ENCODE assay signal across 24 mouse cellular contexts in the genomic region with DNA sequence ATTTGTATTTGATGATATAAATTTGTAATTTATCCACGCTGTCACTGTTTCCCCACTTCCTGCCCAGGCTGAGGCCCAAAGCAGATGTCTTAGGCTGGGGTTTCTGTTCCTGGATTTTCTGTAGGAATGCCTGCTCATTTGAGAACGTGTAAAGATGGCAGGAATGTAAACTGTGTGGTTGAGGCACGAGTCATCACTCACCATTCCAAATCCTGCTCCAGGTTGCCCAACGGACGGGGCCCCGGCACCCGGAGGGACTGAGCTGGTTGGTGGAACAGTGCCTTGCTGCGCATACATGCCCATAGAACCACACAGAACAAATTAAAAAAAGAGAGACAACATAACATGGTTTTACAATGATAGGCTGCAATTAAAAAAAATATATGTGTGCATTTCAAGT. TPM values are rescaled to one million over a fixed set of nuclear protein-coding genes. Genes with fewer than 3 reads are reported as not detected.
DNase-seq lines count a peak whose midpoint lies in the region; ATAC-seq and TF ChIP-seq lines count a peak whose summit lies in the region.
"Had no signal": no experiment of that assay in that cellular context is flagged by ENCODE, and none has a peak within 500 bp of the region (broad histone marks: within the 10 kb centered on the region; RNA-seq: fewer than 3 reads in every experiment).

No protein-coding gene starts in this region.

- no peaks in the 10 kb centered on the region for H3K36me3 ChIP-seq in intestine, embryonic 14.5 days (ENCODE audit: control insufficient read depth, insufficient read depth, low read length)
- H3K36me3 ChIP-seq in intestine, embryonic 16.5 days (ENCODE audit: control insufficient read depth, insufficient read depth, low read length): no peaks in the 10 kb centered on the region
- H3K36me3 ChIP-seq in midbrain, embryonic 11.5 days (ENCODE audit: control insufficient read depth, insufficient read depth, low read length): no peaks in the 10 kb centered on the region
- H3K36me3 ChIP-seq in midbrain, embryonic 13.5 days: peaks cover 64% of the 10 kb centered on the region
- H3K36me3 ChIP-seq: embryonic facial prominence, embryonic 13.5 days; embryonic facial prominence, embryonic 15.5 days; forebrain, embryonic 10.5 days had no signal

- H3K9me3 ChIP-seq in intestine, embryonic 14.5 days (ENCODE audit: control insufficient read depth, low read length): no peaks in the 10 kb centered on the region
- H3K9me3 ChIP-seq in intestine, embryonic 16.5 days (ENCODE audit: control insufficient read depth, low read length): no peaks in the 10 kb centered on the region
- no peaks in the 10 kb centered on the region for H3K9me3 ChIP-seq in midbrain, embryonic 11.5 days (ENCODE audit: control insufficient read depth, low read length)
- H3K9me3 ChIP-seq in midbrain, embryonic 13.5 days: no peaks in the 10 kb centered on the region
- H3K9me3 ChIP-seq: embryonic facial prominence, embryonic 13.5 days; embryonic facial prominence, embryonic 15.5 days; forebrain, embryonic 10.5 days; forebrain, embryonic 12.5 days had no signal

- ATAC-seq in intestine, embryonic 14.5 days (replicated peaks; ENCODE audit: low FRiP score, low TSS enrichment, low read depth): no peak
- no peak for ATAC-seq in intestine, embryonic 16.5 days
- ATAC-seq in midbrain, embryonic 11.5 days (ENCODE audit: low FRiP score): no peak
- ATAC-seq in midbrain, embryonic 13.5 days: no peak
- peak; percentile 80 for ATAC-seq in Patski
- ATAC-seq: forebrain, embryonic 14.5 days; forebrain, embryonic 16.5 days had no signal

- no peak overlapping the region for H3K4me2 ChIP-seq in intestine, embryonic 14.5 days (ENCODE audit: low read length)
- H3K4me2 ChIP-seq in intestine, embryonic 16.5 days (ENCODE audit: low read depth, low read length): no peak overlapping the region
- H3K4me2 ChIP-seq in midbrain, embryonic 11.5 days: no peak overlapping the region
- no peak overlapping the region for H3K4me2 ChIP-seq in midbrain, embryonic 13.5 days (replicated peaks)
- H3K4me2 ChIP-seq: embryonic facial prominence, embryonic 13.5 days; embryonic facial prominence, embryonic 15.5 days; forebrain, embryonic 12.5 days had no signal

- no peaks in the 10 kb centered on the region for H3K4me1 ChIP-seq in intestine, embryonic 14.5 days (replicated peaks; ENCODE audit: control insufficient read depth, insufficient read depth, low read length)
- H3K4me1 ChIP-seq in intestine, embryonic 16.5 days (ENCODE audit: control insufficient read depth, insufficient read depth, low read length): no peaks in the 10 kb centered on the region; the same call in 1 of the 2 replicates
- no peaks in the 10 kb centered on the region for H3K4me1 ChIP-seq in midbrain, embryonic 11.5 days (ENCODE audit: control insufficient read depth, insufficient read depth, low read length)
- no peaks in the 10 kb centered on the region for H3K4me1 ChIP-seq in midbrain, embryonic 13.5 days (replicated peaks)
- H3K4me1 ChIP-seq: embryonic facial prominence, embryonic 13.5 days; embryonic facial prominence, embryonic 15.5 days; forebrain, embryonic 10.5 days; forebrain, embryonic 12.5 days had no signal

- no peak overlapping the region for H3K4me3 ChIP-seq in intestine, embryonic 14.5 days (ENCODE audit: low read depth, low read length)
- no peak overlapping the region for H3K4me3 ChIP-seq in intestine, embryonic 16.5 days (ENCODE audit: low read length)
- H3K4me3 ChIP-seq in midbrain, embryonic 11.5 days (ENCODE audit: low read depth, low read length): no peak overlapping the region
- H3K4me3 ChIP-seq in midbrain, embryonic 13.5 days (replicated peaks): no peak overlapping the region
- H3K4me3 ChIP-seq: embryonic facial prominence, embryonic 13.5 days; embryonic facial prominence, embryonic 15.5 days; erythroblast, embryonic 14.5 days; forebrain, embryonic 10.5 days; forebrain, embryonic 12.5 days had no signal

- 62% methylated on average over 8 of the region's 8 CpGs for WGBS in intestine, embryonic 14.5 days
- 60% methylated on average over 8 of the region's 8 CpGs for WGBS in intestine, embryonic 16.5 days
- 88% methylated on average over 8 of the region's 8 CpGs for WGBS in midbrain, embryonic 11.5 days
- 88% methylated on average over 8 of the region's 8 CpGs for WGBS in midbrain, embryonic 13.5 days

- in situ Hi-C loops in Patski (cut with MboI; ENCODE audit: low pct_unique_long_range_greater_than_20kb): no loop called here

- H3K27me3 ChIP-seq in intestine, embryonic 14.5 days (replicated peaks; ENCODE audit: control insufficient read depth, insufficient read depth, low read length): no peaks in the 10 kb centered on the region
- no peaks in the 10 kb centered on the region for H3K27me3 ChIP-seq in intestine, embryonic 16.5 days (replicated peaks; ENCODE audit: control insufficient read depth, insufficient read depth, low read length)
- no peaks in the 10 kb centered on the region for H3K27me3 ChIP-seq in midbrain, embryonic 11.5 days (ENCODE audit: control insufficient read depth, insufficient read depth, low read length)
- H3K27me3 ChIP-seq in midbrain, embryonic 13.5 days: no peaks in the 10 kb centered on the region
- no peaks in the 10 kb centered on the region for H3K27me3 ChIP-seq in Patski
- H3K27me3 ChIP-seq: embryonic facial prominence, embryonic 13.5 days; embryonic facial prominence, embryonic 15.5 days; forebrain, embryonic 12.5 days had no signal

- POLR2A ChIA-PET in Patski (lab: Charles Lee): no interaction called here

- H3K9ac ChIP-seq in intestine, embryonic 14.5 days (ENCODE audit: low read length): no peak overlapping the region
- no peak overlapping the region for H3K9ac ChIP-seq in intestine, embryonic 16.5 days (ENCODE audit: low read depth, low read length)
- no peak overlapping the region for H3K9ac ChIP-seq in midbrain, embryonic 11.5 days (ENCODE audit: low read length)
- H3K9ac ChIP-seq in midbrain, embryonic 13.5 days (replicated peaks): no peak overlapping the region
- H3K9ac ChIP-seq: embryonic facial prominence, embryonic 13.5 days; embryonic facial prominence, embryonic 15.5 days; forebrain, embryonic 12.5 days had no signal

- CTCF ChIA-PET in Patski (lab: Charles Lee): interaction anchor here (1.2 kb wide), 1 partner anchor 14 kb away, joined by 3 read pairs; no protein-coding TSS in a partner anchor

- TF ChIP-seq CTCF in Patski (IDR thresholded peaks at IDR 0.05): no peak

- peak; percentile 31 for DNase-seq in intestine, embryonic 14.5 days (ENCODE audit: low spot score)
- peak; percentile 71 for DNase-seq in midbrain, embryonic 11.5 days (ENCODE audit: low spot score, missing footprints)
- DNase-seq in 3T3-L1 (ENCODE audit: low read depth, low spot score): peak; percentile 66
- DNase-seq in Patski (ENCODE audit: low read depth, low spot score): no peak
- no peak for DNase-seq in c-Kit-positive CD71-positive TER-119-positive erythroid progenitor cells, embryonic 14.5 days (ENCODE audit: low spot score)
- DNase-seq in embryo, embryonic 10 days (ENCODE audit: low spot score): no peak
- DNase-seq: adrenal gland, adult 2 months; adrenal gland, postnatal 10 days; adrenal gland, postnatal 25 days; cerebellum, adult 11-12 months; cerebellum, adult 2 months; cerebellum, adult 9-10 months; cerebellum, postnatal 10 days; cerebellum, postnatal 25 days; embryo, embryonic 11 days had no signal

- no peak overlapping the region for H3K27ac ChIP-seq in intestine, embryonic 14.5 days (ENCODE audit: low read depth)
- H3K27ac ChIP-seq in intestine, embryonic 16.5 days (ENCODE audit: low read length): no peak overlapping the region
- H3K27ac ChIP-seq in midbrain, embryonic 11.5 days (ENCODE audit: low read depth, low read length): no peak overlapping the region
- no peak overlapping the region for H3K27ac ChIP-seq in midbrain, embryonic 13.5 days
- H3K27ac ChIP-seq: embryonic facial prominence, embryonic 13.5 days; embryonic facial prominence, embryonic 15.5 days; forebrain, embryonic 10.5 days; forebrain, embryonic 12.5 days had no signal

RNA-seq across cellular contexts. Expression of a gene that starts 30.5 kb away (rescaled TPM):
- 9.6 and 9.7 TPM in 2 replicates for polyA plus RNA-seq in intestine, embryonic 14.5 days (2014; fragmentation: Nextera tagmentation; extraction: Ambion mirVana)
- polyA plus RNA-seq in intestine, embryonic 16.5 days (2015; fragmentation: Nextera tagmentation; extraction: Ambion mirVana): 15.2 and 16.0 TPM in 2 replicates
- polyA plus RNA-seq in midbrain, embryonic 11.5 days (2014; fragmentation: Nextera tagmentation; extraction: Ambion mirVana): 1.4 and 1.9 TPM in 2 replicates
- 1.4 and 1.7 TPM in 2 replicates for polyA plus RNA-seq in midbrain, embryonic 13.5 days (2015; fragmentation: Nextera tagmentation; extraction: Ambion mirVana)
- 2.7 TPM for polyA plus RNA-seq in Patski (2021)
- polyA plus RNA-seq: erythroblast, embryonic 14.5 days had no signal

Comparison
In these comparisons a context has a peak if more than half of its experiments do, and no peak if none do; other contexts are left out.
1. DNase-seq: peak in intestine, embryonic 14.5 days (single experiment), midbrain, embryonic 11.5 days (single experiment) and 3T3-L1 (single experiment); none in Patski (single experiment), c-Kit-positive CD71-positive TER-119-positive erythroid progenitor cells, embryonic 14.5 days (single experiment) and embryo, embryonic 10 days (single experiment).